Mouse (Mus musculus): ENCODE data around the gene Efemp1.

The Efemp1 gene

DNA sequence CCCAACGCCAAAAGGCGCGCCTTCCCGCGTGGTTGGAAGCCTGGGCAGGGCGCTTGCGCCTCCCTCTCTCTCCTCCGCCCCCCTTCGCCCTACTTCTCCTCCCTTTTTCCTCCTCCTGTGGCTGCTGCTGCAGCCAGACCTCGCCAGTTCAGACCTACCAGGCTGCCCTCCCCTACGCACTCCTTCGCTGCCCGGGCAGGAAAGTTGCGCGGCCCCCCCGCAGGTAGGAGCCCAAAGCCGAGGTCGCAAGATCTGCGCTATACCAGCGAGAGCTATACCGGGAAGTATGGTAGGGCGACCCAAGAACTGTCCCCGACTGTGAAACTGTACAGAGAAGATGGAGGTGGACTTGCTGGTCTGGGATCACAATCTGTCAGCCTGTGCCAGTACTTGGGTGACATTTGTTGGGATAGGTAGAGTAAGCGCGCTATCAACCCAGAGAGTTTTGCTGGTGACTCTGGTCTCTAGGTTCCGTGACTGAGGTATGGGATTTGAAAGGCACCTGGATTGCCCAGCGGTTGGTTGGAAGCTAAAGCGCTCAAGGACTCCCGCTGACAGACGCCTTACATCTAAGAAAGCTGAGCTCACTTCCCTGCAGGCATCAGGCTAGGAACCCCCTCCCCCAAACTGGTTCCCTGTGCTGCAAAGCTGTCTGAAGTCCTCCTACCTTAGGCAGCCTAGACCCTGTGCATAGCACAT, at the start of gene Efemp1:
TSS of gene Efemp1 (plus strand) at position 103 of the 699 bp plus-strand sequence.
- peak; percentile 74 for DNase-seq (ENCODE audit: low read depth, low spot score)

DNA sequence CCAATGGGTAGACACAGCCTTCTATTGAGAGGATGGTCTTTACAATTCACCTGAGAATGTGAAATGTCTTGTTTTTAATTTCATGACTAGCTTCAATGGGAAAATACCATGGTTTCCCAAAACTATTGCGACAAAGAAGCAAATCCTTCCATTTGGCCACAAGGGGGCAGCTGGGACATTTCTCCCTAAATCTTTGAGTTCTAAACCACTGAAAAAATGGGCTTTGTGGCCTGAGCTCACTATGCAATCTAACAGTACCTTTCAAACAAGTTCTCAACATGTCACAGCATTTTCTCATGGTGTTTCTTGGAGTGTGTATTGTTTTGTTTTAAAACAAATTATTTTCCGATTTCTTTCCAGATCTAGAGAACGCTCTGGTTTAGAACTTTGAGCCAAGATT, 44.3 kb upstream of the Efemp1 start:
- peak; percentile 67 for DNase-seq (ENCODE audit: low read depth, low spot score)

DNA sequence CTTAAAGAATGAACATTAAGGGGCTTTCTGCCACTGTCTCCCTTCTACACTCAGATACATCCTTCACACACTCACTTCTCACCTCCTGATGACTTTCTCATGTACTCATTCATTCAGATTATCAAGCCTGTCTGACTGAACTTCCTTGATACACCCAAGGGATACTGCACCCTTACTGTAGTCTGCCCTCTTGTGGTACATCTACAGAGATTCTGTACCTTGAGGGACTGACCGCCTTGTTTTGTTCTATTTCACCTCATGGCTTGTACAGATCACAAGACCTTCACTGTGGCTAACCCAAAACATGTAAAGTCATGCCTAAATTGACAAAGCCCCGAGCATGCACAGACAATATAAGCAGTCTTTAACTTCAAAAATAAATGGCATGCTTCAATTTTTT, 41.1 kb upstream of the Efemp1 start:
- DNase-seq (ENCODE audit: low read depth, low spot score), result peak; percentile 57

DNA sequence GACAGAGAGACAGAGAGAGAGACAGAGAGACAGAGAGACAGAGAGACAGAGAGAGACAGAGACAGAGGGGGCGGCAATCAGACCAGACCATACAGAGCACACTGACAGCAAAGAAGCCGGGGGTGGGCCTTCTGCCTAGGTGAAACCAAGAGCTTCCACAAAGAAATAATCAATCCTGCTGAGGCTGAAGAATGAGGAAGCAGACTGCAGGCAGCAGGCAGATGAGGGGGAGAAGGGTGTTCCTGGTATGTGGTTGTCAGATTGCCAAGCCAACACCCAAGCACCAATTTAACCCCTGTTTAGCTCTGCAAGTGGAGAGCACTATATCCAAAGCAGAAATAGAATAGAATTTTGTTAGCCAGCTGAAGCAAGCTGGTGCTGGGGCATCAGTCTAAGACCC, 40.4 kb upstream of the Efemp1 start:
- peak; percentile 50 for DNase-seq (ENCODE audit: low read depth, low spot score)

DNA sequence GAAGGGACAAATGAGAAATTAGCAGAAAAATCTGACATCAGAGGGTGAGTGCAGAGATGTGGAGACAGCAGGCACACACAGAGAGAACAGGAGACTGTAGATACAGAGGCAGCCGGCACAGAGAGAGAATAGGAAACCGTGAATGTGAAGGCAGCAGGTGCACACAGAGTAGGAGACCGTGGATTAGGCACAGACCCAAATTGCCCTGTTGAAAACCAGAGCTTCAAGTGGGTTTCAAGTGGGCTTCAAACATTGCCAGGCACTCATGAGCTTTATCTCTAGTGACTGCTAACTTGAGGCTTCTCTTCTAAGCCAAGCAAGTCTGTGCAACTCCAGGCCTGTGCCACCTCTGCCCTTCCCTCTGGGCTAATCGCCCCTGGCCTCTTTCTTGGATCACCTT, 35.6 kb upstream of the Efemp1 start:
- no peak for DNase-seq (ENCODE audit: low read depth, low spot score)

DNA sequence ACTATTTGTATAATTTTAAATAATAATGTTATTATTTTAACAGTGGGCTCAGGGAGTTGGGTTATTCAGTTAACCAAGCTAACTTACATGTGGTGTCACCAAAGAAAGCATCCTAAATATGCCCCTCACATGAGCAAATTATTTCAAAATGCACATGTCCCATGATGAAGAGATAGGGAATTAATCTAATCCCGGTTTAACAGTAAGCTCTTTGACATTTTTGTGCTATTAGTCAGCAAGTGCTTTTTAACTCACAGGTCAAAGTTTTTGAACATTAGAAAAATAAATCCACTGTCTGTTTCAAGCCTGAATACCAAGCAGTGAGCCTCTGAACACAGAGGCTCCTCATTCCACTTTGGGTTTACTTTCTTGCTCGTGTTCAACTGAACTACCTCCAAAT, 26.1 kb upstream of the Efemp1 start:
- no peak for DNase-seq (ENCODE audit: low read depth, low spot score)

DNA sequence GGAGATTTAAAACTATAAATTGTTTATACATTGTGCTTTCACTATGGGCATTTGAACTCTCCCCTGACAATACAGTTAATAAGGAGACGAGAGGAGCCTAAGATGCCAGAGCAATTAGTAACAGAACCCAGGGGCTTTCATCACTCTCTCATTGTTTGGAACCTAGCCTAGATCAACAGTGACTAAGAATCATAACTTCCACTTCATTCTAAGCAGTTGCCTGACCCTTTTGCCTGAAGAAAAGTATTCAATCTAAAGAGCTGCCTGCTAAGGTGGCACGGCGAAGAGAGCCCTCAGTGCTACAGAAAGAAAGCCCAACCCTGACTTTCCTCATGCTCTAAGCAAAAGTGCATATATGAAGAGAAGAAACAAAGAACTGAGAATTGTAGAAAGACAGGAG, 19.2 kb upstream of the Efemp1 start:
- DNase-seq (ENCODE audit: low read depth, low spot score), result no peak

DNA sequence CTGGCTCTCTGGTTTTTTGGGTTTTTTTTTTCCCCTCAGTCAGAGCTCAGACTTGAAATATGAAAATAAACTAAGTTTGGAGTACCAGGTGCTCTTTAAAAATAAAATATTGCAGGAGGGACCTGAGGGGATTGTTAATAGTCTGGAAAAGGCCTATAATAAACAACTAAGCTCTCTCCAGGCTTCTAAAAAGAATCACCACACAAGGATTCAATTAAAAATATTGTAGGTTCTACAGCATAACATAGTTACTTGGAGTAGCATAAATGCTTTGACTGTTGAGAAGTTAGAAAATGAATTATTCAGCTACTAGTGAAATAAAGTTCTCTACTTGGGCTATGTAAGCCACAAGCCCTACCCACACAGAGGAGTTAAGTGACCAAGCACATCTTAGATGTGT, 17.9 kb upstream of the Efemp1 start:
- no peak for DNase-seq (ENCODE audit: low read depth, low spot score)

DNA sequence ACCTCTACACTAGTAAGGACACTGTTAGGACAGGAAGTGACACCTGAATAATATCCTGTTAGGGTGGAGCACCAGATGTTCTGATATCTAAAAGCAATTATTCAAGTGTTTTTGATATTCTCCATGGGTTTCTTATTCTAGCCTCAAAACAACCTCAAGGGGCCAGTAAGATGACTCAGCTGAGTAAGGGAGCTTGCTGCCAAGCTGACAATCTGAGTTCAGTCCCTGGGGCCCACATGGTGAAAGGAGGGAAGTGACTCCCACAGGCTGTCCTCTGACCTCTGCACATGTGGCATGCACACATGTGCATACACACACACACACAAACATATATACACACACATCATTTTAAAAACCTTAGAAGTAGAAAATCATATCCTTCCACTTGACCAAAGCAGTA, 3.2 kb upstream of the Efemp1 start:
- DNase-seq (ENCODE audit: low read depth, low spot score), result no peak

DNA sequence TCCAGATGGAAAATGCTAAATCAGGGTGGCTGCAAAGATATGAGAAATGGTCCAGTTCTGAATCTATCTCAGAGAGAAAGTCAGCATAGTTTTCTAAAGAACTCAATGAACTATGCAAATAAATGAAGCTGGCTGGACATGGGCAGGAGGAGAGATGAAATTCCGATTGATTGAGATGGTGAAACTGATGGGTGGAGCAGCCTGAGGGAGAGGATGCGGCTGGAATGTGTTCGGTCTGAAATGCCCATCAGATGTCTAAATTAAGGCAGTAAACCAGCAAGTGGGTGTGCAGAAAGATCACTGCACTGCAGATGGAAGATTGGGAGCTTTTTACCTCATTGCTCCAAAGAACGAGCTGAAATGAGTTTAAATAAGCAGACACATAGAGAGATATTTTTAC, 1.4 kb upstream of the Efemp1 start:
- no peak for DNase-seq (ENCODE audit: low read depth, low spot score)

DNA sequence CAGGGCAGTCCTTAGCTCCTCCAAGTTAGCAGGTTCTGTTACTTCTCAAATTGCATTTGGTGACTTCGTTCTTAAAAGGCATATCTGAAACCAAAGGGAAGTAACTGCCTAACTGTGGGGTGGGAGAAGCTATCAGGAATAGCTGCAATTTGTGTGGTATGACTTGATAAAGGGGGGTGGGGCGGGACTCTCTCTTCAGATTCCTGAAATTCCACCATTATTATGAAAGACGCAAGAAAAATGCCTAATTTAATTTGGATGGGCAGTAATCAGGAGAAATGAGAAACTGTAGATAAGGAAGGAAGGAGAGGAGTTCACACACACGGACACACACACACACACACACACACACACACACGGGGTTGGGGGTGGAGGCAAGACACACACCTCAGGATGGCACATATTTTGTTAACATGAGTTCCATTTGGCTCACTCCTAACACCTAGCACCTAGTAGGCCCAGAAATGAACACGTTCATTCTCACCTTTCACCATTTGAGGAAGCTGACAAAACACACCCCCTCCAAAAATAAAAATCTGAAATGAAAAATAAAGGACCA, 564 bp upstream of the Efemp1 start:
- DNase-seq (ENCODE audit: low read depth, low spot score), result peak; percentile 3

DNA sequence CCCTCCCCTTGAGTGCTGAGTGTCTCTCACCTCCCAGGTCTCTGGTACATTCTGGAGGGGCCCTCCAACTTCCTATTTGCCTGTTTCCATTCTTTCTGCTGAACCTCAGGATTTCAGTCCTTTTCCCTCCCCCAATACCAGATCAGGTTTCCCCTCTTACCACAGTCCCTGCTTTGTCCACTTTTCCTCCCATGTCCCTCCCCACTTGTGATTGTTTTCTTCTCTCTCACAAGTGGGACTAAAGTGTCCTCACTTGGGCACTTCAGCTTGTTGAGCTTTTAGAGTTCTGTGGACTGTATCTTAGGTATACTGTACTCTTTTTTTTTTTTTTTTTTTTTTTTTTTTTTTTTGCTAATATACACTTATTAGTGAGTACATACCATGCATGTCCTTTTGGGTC, 6.1 kb downstream of the Efemp1 start:
- DNase-seq (ENCODE audit: low read depth, low spot score), result no peak

DNA sequence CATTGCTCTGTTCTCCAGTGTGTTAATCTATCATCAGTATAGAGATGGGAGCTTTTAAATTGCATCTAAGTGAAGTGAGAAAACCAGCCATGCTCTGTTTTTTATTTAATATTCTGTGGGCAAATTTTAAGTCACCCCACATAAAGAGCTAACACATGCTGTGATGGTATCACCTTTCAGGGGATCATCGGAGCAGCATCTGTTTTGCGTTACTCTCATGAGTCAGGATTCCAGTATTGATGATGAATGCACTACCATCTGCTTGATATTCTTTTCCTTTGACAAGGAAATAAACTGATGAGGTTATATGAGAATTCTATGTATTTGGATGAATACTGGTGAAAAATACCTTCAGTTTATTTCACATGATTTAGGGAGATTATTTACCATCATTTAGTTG, 16.1 kb downstream of the Efemp1 start:
- DNase-seq (ENCODE audit: low read depth, low spot score), result no peak

DNA sequence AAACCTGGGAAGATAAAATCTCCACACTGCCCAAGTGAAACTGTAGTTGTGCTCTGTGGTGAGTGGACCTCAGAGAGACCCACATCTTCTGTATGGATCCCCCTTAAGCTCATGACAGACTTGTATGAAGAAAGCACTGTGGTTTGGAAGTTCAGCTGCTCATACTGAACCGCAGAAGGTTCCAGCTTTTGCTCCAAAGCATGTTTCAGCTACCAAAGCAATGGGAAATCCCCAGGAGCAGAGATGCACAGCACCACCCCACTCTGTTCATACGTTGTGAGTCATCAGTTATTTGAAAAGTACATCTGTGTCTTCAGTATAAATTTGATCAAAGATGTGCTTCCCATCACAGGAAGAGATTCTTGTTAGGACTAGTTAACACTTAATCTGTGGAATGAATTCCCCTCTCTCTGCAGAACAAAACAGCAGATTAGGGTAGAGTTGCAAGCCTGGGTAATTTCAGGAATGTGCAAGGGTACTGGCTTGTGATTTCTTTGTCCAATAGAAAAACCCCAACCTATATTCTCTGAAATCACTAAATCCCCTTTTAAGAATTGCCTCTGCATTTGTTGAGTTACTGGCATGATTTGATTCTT, 28.5 kb downstream of the Efemp1 start:
- no peak for DNase-seq (ENCODE audit: low read depth, low spot score)

DNA sequence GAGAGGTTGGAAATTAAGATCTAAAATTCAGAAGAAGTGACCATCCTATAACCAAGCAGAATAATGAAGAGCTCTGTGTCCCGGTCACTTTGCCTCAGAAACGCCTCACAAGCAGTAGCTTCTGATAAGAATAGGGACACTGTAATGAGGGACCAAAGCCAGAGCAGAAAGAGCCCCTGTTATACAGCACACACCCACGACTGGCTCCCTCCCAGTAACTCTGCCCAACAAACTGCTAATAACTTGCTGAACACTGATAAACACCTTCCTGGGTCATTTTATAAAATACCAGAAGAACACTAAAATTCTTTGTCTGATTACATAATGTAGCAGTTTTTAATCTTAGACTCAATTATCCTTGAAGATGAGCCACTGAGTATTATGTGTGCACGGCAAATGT, 30.1 kb downstream of the Efemp1 start:
- DNase-seq (ENCODE audit: low read depth, low spot score), result no peak

DNA sequence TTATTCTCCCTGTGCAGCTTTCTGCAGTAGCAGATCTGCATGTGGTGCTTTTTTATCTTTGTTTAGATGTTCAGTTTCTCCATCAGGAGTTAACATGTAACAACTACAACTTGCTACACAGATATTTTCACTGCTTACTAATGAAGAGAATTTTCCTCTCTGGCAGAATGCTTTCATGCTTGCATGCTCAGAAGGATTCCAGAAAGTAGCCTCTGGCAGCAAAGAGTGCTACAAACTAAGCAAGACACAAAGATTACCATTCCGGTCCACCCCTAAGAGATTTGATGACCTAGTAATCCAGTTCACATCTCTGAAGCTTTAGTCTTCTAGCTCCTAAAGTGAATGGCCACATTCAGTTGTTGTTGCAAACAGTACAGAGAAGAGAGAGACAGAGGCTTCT, 36.5 kb downstream of the Efemp1 start:
- DNase-seq (ENCODE audit: low read depth, low spot score), result no peak

DNA sequence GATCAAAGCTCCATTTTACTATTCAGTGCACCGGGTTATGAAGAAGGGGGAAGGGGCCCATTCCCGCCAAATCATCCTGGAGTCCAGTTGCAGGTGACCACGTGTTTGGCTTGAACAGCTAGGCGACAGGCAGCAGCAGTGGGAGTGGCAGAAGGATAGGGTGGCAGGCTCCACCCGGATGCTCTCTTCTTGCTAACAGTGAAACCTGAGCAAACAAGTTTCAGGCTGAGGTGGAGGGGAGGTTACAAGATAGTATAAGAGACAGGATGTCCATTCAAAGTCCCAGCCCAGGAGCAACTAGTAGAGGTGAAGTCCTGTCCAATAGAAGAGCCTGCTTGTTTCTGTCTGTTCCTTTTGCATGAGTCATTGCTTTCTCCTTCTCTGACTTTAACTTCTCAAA, 38.5 kb downstream of the Efemp1 start:
- DNase-seq (ENCODE audit: low read depth, low spot score), result peak; percentile 1

DNA sequence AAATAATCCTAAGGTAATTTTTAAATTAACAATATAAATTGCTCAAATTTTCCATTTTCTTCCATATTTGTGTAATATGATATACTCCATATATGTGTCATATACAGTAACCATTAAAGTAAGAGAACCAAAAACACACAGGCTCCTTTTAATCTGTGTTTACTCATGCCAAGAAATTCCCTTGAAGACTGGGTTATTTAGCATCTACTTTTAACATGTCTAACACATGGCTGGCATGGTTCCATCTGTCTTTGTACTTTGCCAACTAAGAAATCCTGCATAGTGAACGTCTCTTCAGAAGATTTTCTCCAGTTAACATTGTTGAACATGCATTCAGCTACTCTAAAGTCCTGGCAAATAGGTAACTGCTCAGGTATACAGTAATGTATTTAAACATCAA, 46.4 kb downstream of the Efemp1 start:
- no peak for DNase-seq (ENCODE audit: low read depth, low spot score)

DNA sequence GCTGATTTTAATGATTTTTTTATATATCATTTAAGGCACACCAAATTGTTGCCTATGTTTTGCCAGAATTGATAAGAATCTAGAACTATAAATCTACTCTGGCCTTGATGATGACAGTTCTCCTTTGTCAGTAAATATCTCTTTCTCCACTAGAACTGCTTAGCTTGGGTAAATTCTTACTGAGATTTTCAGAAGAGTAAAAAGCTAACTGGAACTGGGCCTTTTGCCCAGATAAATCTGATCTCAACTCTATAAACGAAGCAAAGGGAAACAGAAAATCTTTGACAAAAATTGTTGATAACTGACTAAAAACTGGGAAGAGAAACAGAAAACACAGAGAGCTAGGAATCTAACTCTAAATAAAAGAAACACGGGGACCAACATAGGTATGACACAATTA, 51.6 kb downstream of the Efemp1 start:
- no peak for DNase-seq (ENCODE audit: low read depth, low spot score)

DNA sequence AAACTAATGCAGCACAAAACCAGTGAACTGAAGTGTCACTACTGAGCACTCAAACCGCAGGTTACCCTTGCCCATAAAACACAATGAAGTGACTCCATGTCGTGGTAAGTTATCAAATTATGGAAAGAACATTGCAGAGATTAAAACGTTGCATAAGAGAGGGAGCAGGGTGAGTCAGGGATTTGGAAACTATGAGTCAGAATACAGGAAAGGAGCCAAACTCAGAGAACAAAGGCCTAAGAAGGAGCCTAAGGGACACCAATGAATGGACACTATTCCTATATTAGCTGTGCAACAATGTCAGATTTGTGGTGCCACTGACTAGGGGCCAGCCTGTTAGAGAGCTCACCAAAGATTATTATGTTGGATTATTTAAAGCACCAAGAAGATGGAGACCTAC, 53.3 kb downstream of the Efemp1 start:
- no peak for DNase-seq (ENCODE audit: low read depth, low spot score)

DNA sequence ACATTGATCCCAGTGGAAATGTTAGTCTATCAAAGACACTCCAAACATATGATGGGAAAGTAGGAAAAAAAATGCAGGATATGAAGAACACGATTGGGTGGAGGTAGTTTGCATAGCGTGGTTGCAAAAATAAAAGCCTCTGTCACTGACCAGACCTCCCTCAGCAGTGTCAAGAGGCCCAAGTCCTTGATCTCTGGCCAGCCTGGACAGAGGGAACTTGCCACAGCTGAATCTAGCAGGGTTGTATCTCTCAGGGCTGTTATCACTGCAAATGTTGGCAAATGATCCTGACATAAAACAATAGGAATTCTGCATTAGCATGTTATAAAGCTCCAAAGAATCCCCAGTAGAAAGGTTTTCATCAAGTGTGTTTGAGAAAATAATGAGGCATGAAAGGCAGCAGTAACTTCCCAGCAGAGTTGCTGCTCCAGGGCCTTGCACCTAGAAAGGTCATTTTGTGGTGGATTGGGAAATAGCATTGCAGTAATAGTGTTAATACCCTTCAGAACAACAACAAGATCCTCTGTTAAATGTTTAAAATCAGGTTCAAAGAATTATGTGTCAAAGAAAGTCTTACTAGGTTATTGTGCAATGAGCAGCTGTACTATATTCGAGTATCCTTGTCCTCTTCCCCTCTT, 56.0 kb downstream of the Efemp1 start:
- DNase-seq (ENCODE audit: low read depth, low spot score), result no peak

DNA sequence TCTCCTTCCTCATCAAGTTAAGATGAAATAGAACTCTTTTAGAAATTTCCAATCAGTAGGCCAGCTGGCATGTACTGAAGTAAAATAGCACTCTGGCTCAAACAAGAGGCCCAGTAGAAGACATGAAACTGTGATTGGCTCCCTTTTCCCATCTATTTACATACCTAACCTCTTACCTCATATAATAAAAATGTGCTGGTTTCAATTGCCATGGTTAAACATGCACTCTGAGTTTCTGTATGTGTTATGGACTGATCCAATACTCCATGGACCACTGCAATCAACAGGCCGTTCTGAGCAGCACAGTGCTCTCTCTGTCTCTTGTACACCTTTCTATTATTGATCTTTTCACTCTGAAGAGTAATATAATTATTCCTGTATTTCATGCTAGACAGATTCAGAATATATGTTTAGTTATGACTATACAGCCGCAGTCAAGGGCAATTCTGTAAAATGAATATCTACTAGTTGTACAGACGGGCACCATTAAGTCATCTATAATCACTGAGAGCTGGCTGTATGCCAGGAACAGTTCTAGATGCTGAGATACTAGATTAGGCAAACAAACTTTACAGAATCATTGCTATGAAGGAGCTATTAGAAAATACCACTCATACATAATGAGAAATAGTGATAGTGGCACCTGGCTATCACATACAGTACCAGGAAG, 59.6 kb downstream of the Efemp1 start:
- no peak for DNase-seq (ENCODE audit: low read depth, low spot score)

All from ZHBTc4 (cell line).